Mouse (Mus musculus): Measurements from ENCODE around the gene Wdfy3. TPM values are rescaled to one million over a fixed set of nuclear protein-coding genes. Genes with fewer than 3 reads are reported as not detected.

Wdfy3 gene
- polyA plus RNA-seq, 1 experiment from 2014 or later, result 15.1 TPM

DNA sequence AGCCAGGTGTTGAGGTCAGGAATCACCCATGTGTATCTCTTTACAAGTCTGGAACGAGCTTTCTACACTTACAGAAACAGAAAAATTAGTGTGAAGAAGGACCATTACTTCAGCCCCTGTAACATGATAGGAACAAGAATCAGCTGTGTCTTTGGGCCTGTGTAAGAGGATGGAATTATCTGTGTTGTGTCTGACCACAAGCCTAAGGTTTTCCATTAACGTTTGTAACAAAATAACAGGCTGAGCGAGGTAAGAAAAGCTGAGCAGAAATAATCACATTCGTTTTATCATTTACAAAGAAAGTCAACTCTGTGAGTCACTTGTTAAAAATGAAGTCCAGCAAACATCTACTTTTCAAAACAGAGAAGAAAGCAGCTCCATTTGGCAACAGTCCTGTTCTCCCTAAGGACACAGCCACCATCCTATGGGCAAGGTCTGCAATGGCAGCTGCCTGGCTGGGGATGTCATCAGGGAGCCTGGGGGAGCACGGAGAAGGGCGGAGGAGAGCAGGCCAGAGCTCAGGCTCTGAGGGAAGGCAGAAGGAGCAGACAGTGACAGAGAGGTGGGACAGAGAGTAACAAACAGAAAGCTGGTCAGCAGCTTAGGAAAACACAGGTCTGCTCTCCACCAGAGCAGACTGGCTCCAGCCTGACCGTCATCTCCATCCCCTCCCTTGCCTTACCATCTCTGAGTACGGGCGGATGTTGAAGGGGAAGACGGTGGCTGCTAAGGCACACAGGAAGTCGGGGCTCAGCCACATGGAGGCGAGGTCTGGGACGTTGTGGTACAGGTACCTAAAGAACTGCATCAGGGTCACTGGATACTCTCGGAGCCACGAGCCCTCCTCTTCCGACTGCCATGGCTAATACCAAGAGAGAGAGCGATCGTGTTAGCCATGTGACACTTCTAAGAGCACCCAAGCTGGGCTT, 173.7 kb downstream of the Wdfy3 start:
- Histone ChIP-seq H3K4me3 (ENCODE audit: control insufficient read depth in 1 of 2, insufficient read depth in 1 of 2, low read depth in 1 of 2, low read length in 2 of 2) (no peak overlapping the region), H3K27me3 (ENCODE audit: control insufficient read depth, insufficient read depth, low read length) (no peaks in the 10 kb centered on the region), H3K4me1 (ENCODE audit: control insufficient read depth in 2 of 2, insufficient read depth in 2 of 2, low read length in 2 of 2) (no peaks in the 10 kb centered on the region), H3K27ac (replicated peaks in 1 of 2; ENCODE audit: control insufficient read depth in 1 of 2, insufficient read depth in 1 of 2, low read depth in 2 of 2, low read length in 2 of 2) (peak overlapping the region in 1 of 2 experiments; percentile 14; a peak in 1 of 4 replicates), H3K9ac (ENCODE audit: low read length) (no peak overlapping the region), H3K4me2 (ENCODE audit: low read length) (no peak overlapping the region), H3K36me3 (ENCODE audit: control insufficient read depth, insufficient read depth, low read length) (peaks cover 92% of the 10 kb centered on the region), H3K9me3 (ENCODE audit: control insufficient read depth, low read length) (no peaks in the 10 kb centered on the region)
- ATAC-seq (ENCODE audit: insufficient number of reproducible peaks, insufficient read depth, low FRiP score, low read depth), result no peak
- WGBS, result 78% methylated on average over 18 of the region's 18 CpGs

DNA sequence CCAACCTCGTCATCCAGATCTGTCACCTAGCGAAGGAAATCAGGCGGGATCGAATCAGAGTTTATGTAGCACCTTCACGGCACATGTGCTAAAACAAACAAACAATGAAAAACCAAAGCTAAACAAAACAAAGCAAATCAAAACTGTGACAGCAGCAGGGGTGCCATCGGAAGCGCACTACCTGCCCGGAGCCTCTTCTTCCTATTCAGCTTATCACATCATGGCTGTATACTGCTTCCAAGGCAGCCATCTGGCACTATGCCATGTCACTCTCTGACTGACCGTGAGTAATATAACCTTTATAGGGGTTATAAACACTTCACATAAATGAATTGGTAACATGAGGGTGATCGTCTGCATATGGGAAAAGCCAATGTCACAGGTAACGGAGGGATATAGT, 174.6 kb downstream of the Wdfy3 start:
- H3K4me3 ChIP-seq (ENCODE audit: control insufficient read depth in 1 of 2, insufficient read depth in 1 of 2, low read depth in 1 of 2, low read length in 2 of 2), result no peak overlapping the region
- no peaks in the 10 kb centered on the region for H3K9me3 ChIP-seq (ENCODE audit: control insufficient read depth, low read length)
- H3K4me2 ChIP-seq (ENCODE audit: low read length), result no peak overlapping the region
- no peaks in the 10 kb centered on the region for H3K4me1 ChIP-seq (ENCODE audit: control insufficient read depth in 2 of 2, insufficient read depth in 2 of 2, low read length in 2 of 2)
- 78% methylated on average over 11 of the region's 11 CpGs for WGBS
- no peak overlapping the region for H3K9ac ChIP-seq (ENCODE audit: low read length)
- H3K27me3 ChIP-seq (ENCODE audit: control insufficient read depth, insufficient read depth, low read length), result no peaks in the 10 kb centered on the region
- ATAC-seq (ENCODE audit: insufficient number of reproducible peaks, insufficient read depth, low FRiP score, low read depth), result no peak
- H3K27ac ChIP-seq (replicated peaks in 1 of 2; ENCODE audit: control insufficient read depth in 1 of 2, insufficient read depth in 1 of 2, low read depth in 2 of 2, low read length in 2 of 2), result no peak overlapping the region
- peaks cover 92% of the 10 kb centered on the region for H3K36me3 ChIP-seq (ENCODE audit: control insufficient read depth, insufficient read depth, low read length)

- no peak for ATAC-seq (ENCODE audit: insufficient number of reproducible peaks, insufficient read depth, low FRiP score, low read depth)
- H3K4me2 ChIP-seq (ENCODE audit: low read length), result no peak overlapping the region
- H3K27me3 ChIP-seq (ENCODE audit: control insufficient read depth, insufficient read depth, low read length), result no peaks in the 10 kb centered on the region
- no peaks in the 10 kb centered on the region for H3K9me3 ChIP-seq (ENCODE audit: control insufficient read depth, low read length)
- no peak overlapping the region for H3K9ac ChIP-seq (ENCODE audit: low read length)
- no peak overlapping the region for H3K27ac ChIP-seq (replicated peaks in 1 of 2; ENCODE audit: control insufficient read depth in 1 of 2, insufficient read depth in 1 of 2, low read depth in 2 of 2, low read length in 2 of 2)
- no peaks in the 10 kb centered on the region for H3K4me1 ChIP-seq (ENCODE audit: control insufficient read depth in 2 of 2, insufficient read depth in 2 of 2, low read length in 2 of 2)
- H3K4me3 ChIP-seq (ENCODE audit: control insufficient read depth in 1 of 2, insufficient read depth in 1 of 2, low read depth in 1 of 2, low read length in 2 of 2), result no peak overlapping the region
- peaks cover 92% of the 10 kb centered on the region for H3K36me3 ChIP-seq (ENCODE audit: control insufficient read depth, insufficient read depth, low read length)
- WGBS, result 58% methylated on average over 13 of the region's 13 CpGs
Observed at GRCm38 (mm10) chr5:101893820-101894515, 175.8 kb downstream of the Wdfy3 start.

DNA sequence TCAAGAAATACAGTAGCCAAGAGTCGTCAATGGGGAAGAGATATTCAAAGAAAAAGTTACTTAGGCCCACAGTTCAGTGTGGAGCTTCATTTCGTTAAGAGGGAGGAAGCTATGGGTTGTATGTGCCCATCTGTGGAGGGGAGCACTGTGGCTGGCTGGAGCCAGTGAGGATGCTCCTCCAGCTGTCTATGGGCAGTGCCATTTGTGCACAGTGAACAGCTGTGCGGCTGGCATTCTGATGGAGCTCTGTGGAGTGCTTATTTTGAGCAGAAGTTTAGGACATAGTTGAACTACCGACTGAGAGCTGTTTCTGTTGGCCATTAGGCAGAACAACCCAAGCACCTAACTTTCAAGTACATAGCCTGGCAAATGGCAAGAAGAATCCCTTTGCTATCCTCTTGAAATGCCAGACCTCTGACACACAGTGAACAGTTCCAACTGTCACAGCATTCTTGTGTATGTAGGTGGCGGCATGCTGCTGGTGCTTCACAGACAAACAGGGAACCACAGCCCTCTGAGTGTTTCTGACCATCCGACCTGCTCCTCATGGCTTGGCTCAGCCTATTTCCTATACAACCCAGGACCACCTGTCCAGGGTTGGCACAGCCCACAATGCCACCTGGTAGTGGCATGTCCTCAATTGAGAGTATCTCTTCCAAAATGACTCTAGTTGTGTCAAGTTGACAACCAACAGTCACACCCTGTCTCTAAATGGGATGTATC, 177.9 kb downstream of the Wdfy3 start:
- Histone ChIP-seq H3K4me2 (ENCODE audit: low read length) (no peak overlapping the region), H3K4me3 (ENCODE audit: control insufficient read depth in 1 of 2, insufficient read depth in 1 of 2, low read depth in 1 of 2, low read length in 2 of 2) (no peak overlapping the region), H3K9me3 (ENCODE audit: control insufficient read depth, low read length) (no peaks in the 10 kb centered on the region), H3K4me1 (ENCODE audit: control insufficient read depth in 2 of 2, insufficient read depth in 2 of 2, low read length in 2 of 2) (no peaks in the 10 kb centered on the region), H3K36me3 (ENCODE audit: control insufficient read depth, insufficient read depth, low read length) (peaks cover 98% of the 10 kb centered on the region), H3K27ac (replicated peaks in 1 of 2; ENCODE audit: control insufficient read depth in 1 of 2, insufficient read depth in 1 of 2, low read depth in 2 of 2, low read length in 2 of 2) (0 out of 4 replicates have a peak overlapping the region, but pooled peaks of 1 of the 2 experiments have one; percentile 0), H3K27me3 (ENCODE audit: control insufficient read depth, insufficient read depth, low read length) (no peaks in the 10 kb centered on the region), H3K9ac (ENCODE audit: low read length) (no peak overlapping the region)
- ATAC-seq (ENCODE audit: insufficient number of reproducible peaks, insufficient read depth, low FRiP score, low read depth), result no peak
- WGBS, result 74% methylated on average over 6 of the region's 6 CpGs

DNA sequence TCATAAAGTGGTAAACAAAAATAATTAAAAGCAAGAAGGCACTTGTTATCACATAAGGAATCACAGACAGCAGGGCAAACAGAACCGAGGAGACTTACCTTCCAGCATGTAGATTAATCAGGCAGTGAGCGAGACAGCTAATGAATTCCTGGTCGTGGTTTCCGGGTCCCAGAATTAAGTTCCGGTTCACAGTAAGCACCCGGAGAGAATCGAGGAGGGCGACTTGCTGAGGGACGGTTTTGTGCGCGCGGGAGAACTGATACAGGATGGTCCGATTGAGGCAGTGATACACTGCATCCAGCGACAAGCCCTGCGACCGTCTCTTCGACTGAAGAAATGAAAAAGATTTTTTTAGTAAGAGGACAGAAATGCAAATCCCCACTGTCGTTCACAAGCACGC, 181.7 kb downstream of the Wdfy3 start:
- Histone ChIP-seq H3K27me3 (ENCODE audit: control insufficient read depth, insufficient read depth, low read length) (no peaks in the 10 kb centered on the region), H3K27ac (replicated peaks in 1 of 2; ENCODE audit: control insufficient read depth in 1 of 2, insufficient read depth in 1 of 2, low read depth in 2 of 2, low read length in 2 of 2) (no peak overlapping the region), H3K9me3 (ENCODE audit: control insufficient read depth, low read length) (no peaks in the 10 kb centered on the region), H3K36me3 (ENCODE audit: control insufficient read depth, insufficient read depth, low read length) (peaks cover 95% of the 10 kb centered on the region), H3K4me2 (ENCODE audit: low read length) (no peak overlapping the region), H3K4me3 (ENCODE audit: control insufficient read depth in 1 of 2, insufficient read depth in 1 of 2, low read depth in 1 of 2, low read length in 2 of 2) (no peak overlapping the region), H3K4me1 (ENCODE audit: control insufficient read depth in 2 of 2, insufficient read depth in 2 of 2, low read length in 2 of 2) (peaks cover 3% of the 10 kb centered on the region in 2 experiments; a peak in 3 of 4 replicates), H3K9ac (ENCODE audit: low read length) (no peak overlapping the region)
- ATAC-seq (ENCODE audit: insufficient number of reproducible peaks, insufficient read depth, low FRiP score, low read depth), result no peak
- WGBS, result 95% methylated on average over 19 of the region's 19 CpGs

DNA sequence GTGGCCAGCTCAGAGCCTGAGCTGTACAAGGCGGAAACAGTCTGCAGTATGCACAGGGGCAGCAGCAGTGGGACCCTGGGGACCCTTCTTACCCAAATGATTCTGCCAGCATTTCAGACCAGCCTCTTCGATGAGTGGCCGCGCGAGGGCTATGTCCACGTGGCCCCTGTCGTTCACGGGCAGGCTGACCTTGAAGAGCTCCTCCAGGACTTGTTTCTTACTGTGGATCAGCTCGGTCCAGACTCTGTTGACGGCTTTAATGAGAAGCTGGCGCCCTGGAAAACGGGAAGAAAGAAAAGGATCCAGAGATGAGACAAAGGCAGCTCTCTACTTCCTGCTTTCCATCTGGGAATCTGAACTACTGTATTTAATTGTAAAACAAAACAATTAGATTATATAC, 184.7 kb downstream of the Wdfy3 start:
- no peak overlapping the region for H3K4me3 ChIP-seq (ENCODE audit: control insufficient read depth in 1 of 2, insufficient read depth in 1 of 2, low read depth in 1 of 2, low read length in 2 of 2)
- no peak for ATAC-seq (ENCODE audit: insufficient number of reproducible peaks, insufficient read depth, low FRiP score, low read depth)
- no peak overlapping the region for H3K9ac ChIP-seq (ENCODE audit: low read length)
- H3K27me3 ChIP-seq (ENCODE audit: control insufficient read depth, insufficient read depth, low read length), result no peaks in the 10 kb centered on the region
- WGBS, result 49% methylated on average over 12 of the region's 12 CpGs
- H3K9me3 ChIP-seq (ENCODE audit: control insufficient read depth, low read length), result no peaks in the 10 kb centered on the region
- peak overlapping the region; percentile 30 to 37; a peak in 1 of 4 replicates for H3K27ac ChIP-seq (replicated peaks in 1 of 2; ENCODE audit: control insufficient read depth in 1 of 2, insufficient read depth in 1 of 2, low read depth in 2 of 2, low read length in 2 of 2)
- H3K4me1 ChIP-seq (ENCODE audit: control insufficient read depth in 2 of 2, insufficient read depth in 2 of 2, low read length in 2 of 2), result peaks cover 3% of the 10 kb centered on the region in 2 experiments; a peak in 3 of 4 replicates
- no peak overlapping the region for H3K4me2 ChIP-seq (ENCODE audit: low read length)
- H3K36me3 ChIP-seq (ENCODE audit: control insufficient read depth, insufficient read depth, low read length), result peaks cover 97% of the 10 kb centered on the region

GRCm38 (mm10) chr5:101882191-101882590, 187.5 kb downstream of the Wdfy3 start:
- no peak overlapping the region for H3K27ac ChIP-seq (replicated peaks in 1 of 2; ENCODE audit: control insufficient read depth in 1 of 2, insufficient read depth in 1 of 2, low read depth in 2 of 2, low read length in 2 of 2)
- H3K36me3 ChIP-seq (ENCODE audit: control insufficient read depth, insufficient read depth, low read length), result peaks cover 96% of the 10 kb centered on the region
- H3K9ac ChIP-seq (ENCODE audit: low read length), result no peak overlapping the region
- no peaks in the 10 kb centered on the region for H3K27me3 ChIP-seq (ENCODE audit: control insufficient read depth, insufficient read depth, low read length)
- no peak for ATAC-seq (ENCODE audit: insufficient number of reproducible peaks, insufficient read depth, low FRiP score, low read depth)
- H3K4me1 ChIP-seq (ENCODE audit: control insufficient read depth in 2 of 2, insufficient read depth in 2 of 2, low read length in 2 of 2), result peaks cover 6 to 11% of the 10 kb centered on the region in 2 experiments
- WGBS, result 88% methylated on average over 15 of the region's 15 CpGs
- H3K4me3 ChIP-seq (ENCODE audit: control insufficient read depth in 1 of 2, insufficient read depth in 1 of 2, low read depth in 1 of 2, low read length in 2 of 2), result no peak overlapping the region
- H3K9me3 ChIP-seq (ENCODE audit: control insufficient read depth, low read length), result no peaks in the 10 kb centered on the region
- no peak overlapping the region for H3K4me2 ChIP-seq (ENCODE audit: low read length)

Measured in heart, embryonic 14.5 days (tissue).